Mouse (Mus musculus): ENCODE results near the gene Golt1a.

Gene Golt1a

GRCm38 (mm10) chr1:133351762-133352161, 42.2 kb downstream of the Golt1a start:
- DNase-seq, result no peak

DNA sequence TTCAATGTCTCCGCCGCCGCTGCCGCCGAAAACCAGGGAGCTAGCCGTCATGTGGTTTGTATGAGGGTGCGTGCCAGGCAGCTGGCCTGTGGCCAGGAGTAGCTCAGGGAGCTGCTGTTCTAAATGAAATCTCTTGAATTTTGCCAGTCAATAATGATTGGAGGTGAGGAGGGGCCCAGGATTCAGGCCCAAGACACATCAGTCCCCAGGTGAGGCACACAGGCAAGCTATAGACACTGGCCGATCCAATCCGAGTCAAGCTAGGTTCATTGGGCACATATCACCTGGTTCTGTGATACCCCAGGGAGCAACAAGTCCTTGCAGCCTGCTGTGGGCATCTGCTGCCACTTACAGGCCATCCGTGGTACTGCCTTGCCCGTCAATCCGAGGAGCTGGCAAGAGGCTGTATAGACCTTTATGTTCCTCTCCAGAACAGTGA, 43.8 kb downstream of the Golt1a start:
- peak; percentile 86 for DNase-seq

GRCm38 (mm10) chr1:133355469-133355868, 45.9 kb downstream of the Golt1a start:
- DNase-seq, result no peak

DNA sequence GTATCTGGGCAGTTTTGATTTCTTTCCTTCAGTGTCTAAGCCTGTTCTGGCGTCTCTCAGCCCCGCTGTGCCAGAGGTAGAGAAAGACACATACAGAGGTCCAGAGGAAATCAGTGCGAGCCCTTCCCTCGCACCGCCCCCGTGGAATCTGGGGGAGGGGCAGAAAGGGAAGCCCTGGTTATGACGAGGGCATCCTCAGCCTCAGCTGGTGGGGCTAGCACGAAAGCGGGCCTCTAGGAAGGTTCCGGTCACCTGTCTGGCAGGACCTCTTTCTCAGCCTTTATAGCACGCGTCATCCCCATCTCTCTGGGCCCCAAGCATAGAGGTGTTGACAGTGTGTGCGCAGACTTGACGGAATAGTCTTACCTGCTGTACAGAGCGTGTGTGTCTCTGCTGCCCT, 46.3 kb downstream of the Golt1a start:
- DNase-seq, result no peak

- no peak for DNase-seq
Measured at GRCm38 (mm10) chr1:133356330-133356729, 46.7 kb downstream of the Golt1a start.

DNA sequence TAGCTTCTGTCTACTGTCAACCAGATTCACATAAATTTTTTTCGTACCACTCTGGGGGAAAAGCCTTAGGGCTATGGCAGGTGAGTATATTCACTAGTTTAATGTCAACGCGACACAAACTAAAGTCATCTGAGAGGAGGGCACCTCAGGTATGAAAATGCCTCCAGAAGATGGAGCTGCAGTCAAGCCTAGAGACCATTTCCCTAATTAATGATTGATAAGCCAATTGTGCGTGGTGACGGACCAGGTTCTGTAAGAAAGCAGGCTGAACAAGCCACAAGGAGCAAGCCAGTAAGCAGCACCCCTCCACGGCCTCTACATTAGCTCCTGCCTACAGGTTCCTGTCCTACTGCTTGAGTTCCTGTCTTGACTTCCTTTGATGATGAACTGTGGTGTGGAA, 51.4 kb downstream of the Golt1a start:
- DNase-seq, result no peak

DNA sequence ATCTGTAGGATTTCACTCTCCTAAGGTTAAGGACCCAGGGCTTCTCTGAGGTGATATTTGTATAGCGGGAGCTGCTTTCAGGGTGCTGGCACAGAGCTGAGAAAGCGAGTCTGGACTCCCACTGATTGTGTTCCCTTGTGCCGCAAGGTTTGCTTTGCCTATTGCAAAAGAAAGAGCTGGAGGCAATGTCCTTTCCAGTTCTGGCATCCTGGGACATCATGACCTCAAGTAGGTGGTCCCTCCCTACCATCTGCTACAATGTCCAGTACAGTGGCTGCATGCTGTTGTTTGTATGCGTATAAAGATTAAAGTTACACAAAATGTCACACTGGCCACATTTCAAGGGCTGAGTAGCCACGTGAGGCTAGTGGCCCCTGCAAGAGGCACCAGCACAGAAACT, 52.5 kb downstream of the Golt1a start:
- DNase-seq, result no peak

DNA sequence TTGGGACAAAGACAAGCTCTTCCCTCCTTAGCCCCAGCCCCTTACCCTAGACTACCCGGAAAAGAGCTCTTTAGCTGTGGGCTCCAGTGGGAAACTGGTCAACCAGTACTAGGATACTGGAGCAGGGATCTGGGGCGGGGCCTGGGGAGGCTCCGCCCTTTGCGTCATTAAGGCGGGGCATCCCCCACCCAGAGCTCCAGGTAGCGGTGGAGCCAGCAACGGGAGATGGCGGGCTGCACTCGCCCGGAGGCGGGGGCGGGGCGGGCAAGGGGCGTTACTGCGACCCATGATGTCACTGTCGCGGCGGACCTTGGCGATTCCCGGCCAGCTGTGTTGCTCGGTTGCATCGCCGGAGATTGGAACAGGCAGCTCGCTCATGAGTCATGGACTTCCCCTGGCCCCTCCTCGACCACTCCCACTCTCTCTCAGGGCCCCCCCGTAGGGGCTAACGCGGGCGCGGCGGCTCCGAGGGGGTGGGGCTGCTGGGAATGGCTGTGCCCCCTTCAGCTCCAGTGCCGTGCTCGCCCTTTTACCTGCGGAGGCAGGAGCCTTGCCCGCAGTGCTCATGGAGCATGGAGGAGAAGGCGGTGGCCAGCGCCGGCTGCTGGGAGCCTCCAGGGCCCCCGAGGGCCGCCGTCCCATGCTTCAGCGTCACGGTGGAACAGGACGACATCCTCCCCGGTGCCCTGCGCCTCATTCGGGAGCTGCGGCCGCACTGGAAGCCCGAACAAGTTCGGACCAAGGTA, 53.8 kb downstream of the Golt1a start, which contains the start of gene Etnk2:
Gene Etnk2, plus strand, starts transcription at position 297 of the 746 bp plus-strand sequence.
- peak; percentile 76 for DNase-seq

DNA sequence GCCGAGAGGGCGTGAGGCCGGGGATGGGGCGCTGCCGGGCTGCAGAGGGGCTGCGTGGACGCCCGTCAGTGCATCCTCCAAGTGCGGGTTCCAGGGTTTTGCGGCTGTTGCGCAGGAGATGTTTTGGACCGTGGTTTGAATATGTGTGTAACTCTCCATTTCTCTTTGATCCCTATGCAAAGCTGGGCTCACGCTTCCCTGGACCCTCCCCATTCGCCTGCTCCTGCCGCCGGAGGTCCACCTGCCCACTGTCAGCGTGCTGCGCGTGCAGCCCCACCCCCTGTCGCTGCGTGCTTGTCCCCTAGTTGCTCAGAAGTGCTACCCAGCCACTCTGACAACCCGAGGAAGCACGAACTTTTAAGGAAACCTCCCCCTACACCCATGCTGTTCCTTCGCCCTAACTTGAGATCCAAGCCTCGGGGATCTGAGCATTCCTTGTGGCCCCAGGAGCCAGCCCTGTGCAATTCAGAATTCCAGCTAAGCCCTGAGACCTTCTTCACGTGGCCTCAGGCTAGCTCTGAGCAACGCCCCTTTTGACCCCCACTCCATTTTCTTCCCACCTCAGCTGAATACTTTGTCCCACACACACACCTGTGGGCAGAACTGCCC, 54.5 kb downstream of the Golt1a start:
- no peak for DNase-seq

DNA sequence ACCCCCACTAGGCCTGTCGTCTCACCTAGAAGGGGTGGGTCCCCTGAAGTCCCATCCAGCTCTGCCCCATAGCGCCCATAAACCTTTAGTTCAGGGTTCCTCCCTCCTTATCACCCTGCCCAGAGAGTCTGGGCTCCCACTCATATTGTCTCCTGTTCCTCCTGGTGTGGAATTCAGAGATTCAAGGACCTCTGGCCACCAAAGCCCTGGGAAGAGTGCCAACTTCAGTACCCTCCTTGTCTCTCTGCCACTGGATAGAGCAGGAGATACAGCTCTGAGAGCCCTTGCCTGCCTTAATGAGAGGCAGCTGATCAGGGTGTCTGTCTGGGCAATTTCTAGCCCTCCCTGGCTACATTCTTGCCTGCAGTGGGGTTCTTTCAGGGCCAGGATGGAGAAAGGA, 55.3 kb downstream of the Golt1a start:
- DNase-seq, result no peak

- DNase-seq, result no peak
Measured at GRCm38 (mm10) chr1:133366951-133367605, 57.5 kb downstream of the Golt1a start.

DNA sequence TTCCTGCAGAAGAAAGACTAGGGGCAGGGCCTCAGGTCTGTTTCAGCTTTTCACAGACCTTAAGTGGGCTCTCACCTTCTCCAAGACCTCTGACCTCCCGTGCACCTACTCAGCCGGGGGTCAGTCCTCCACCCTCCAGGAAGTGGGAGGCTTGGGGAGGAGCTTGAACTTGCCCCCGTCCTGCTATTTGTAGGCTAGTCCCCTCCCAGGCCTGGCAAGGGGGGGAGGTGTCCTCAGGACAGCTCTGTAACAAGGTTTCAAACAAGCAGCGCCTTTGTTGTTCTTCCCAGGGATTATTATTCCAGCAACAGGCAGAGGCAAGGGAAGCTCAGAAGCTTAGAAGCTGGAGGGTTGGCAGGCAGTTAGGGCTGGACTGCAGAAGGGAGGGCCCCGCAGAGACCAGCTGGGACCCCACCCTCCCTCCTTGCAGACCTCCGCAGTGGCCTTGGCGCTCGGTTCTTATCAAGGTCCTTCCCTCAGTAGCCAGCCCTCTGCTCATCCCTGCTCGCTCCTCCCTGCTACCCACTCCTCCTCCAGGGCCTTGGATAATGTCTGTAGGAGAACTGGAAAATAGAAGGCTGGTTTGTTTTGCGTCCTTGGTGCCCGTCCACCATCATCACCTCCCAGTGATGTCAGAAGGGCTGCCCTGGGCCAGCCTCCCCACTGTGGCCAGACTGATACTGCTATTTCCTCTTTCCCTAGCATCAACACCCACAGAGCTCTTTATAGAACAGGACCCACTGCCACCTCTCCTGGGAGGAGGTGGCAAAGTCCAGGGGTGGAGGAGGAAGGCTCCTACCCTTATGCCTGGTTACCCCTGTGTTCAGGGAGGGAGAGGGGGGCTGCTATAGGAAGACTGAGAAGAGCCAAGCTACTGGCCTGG, 58.2 kb downstream of the Golt1a start:
- no peak for DNase-seq

- no peak for DNase-seq
Measured at GRCm38 (mm10) chr1:133368644-133369043, 59.0 kb downstream of the Golt1a start.

- no peak for DNase-seq
Measured at GRCm38 (mm10) chr1:133370352-133370751, 60.8 kb downstream of the Golt1a start.

GRCm38 (mm10) chr1:133371431-133371830, 61.8 kb downstream of the Golt1a start:
- no peak for DNase-seq

- DNase-seq, result no peak
Measured at GRCm38 (mm10) chr1:133372113-133372512, 62.5 kb downstream of the Golt1a start.
